Mouse (Mus musculus): ENCODE results near the gene Gpr179.
"Not testable (repeated sequence)": the region's sequence is repeated elsewhere in the genome, so short reads cannot be mapped to it uniquely, and the experiment has no call there.

Gpr179 gene

DNA sequence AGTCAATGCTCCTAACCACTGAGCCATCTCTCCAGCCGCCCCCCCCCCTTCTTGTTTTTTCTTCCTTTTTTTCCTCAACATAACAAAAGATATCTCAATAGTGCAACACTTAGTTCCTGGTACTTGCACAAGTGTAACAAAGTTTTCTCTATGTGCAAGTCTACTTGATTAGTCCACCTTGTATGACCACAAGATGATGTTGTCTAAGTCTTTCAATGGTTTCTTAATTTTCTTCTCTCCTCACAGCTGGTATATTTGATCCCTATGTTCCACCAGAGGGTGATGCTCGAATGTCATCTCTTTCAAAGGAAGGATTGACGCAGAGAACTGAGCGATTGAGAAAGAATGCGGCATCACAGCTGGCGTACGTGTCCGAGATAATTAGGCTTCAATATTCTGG is 30.7 kb downstream of the Gpr179 start:
- DNase-seq (ENCODE audit: low spot score), result no peak

DNA sequence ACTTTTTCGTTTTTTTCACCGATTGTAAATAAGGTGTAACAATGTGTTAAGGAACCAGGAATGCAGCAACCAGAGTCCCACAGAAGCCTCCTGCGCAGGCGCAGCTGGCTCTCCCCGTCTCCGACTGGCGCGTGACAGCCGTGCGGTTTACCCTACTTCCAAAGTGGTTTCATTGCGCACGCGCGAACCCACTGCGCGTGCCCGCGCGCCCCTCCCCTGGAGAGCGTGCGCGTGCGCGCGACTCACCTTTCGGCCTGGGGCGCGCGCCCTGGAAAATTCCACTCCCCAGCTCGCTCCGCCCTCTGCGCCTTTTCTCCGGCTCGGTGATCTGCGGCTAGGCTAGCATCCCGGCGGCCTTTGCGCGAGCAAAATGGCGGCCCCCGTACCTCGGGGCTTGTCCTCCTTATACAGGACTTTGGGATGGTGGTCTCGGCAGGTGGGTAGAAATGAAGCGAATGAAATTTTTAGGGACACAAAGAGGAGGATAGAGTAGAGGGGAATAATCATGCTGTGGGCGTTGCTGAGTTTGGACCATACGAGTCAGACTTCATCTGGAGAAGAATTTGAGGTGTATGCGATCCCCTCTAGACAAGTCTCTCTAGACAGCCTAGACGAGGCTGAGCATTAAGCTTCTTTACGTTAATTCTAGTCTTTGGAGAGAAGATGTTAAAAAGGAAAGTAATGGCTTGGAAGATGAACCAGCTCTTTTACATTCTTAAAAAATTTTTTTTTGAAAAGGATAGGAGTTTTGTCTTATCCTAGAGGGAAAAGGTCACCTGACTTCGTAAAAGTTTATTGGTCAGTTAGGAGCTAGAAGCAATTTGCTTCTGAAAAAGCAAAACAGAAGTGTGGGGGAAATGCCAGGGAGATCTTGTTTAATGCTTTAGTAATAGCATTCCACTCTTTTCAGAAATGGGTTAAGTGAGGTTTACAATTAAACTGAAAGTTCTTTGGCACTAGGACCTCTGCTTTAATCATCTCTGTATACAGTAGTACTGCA is 36.1 kb downstream of the Gpr179 start, which contains the start of gene Mrpl45:
Mrpl45 (plus strand) TSS at position 213 of the 1,000 bp plus-strand sequence.
- DNase-seq (ENCODE audit: low spot score), result peak; percentile 96

DNA sequence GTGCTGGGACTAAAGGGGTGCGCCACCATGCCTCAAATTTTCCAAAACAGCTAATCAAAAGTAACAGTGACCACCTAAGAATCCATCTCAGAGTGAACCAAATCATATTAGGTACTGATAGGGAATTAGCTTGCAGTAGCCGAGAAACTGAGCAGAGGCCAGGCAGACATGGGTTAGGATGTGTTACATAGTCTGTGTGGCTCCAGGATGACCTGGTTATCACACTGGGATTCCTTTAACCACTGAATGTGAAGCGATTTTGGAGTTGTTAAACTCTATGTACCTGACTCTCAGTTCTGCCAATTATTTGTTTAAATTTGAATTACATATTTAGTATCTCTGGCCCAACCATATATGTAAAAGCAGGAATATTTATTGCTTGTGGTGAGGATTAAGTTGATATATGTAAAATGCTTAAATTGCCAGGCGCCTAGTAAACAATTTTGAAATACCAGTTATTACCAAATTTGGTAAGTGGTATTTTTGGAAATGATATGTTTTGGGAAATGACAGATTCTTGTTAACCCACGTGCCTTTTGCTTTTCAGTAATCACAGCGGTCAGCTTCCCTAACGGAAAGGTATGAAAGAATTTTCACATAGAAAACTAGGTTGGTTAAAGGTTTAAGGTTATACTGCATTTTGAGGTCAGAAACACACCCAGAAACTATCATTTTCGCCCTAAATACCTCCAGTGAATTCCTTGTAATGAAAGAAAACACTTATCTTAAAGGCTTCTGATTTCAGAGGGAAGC is 37.0 kb downstream of the Gpr179 start:
- DNase-seq (ENCODE audit: low spot score), result no peak

DNA sequence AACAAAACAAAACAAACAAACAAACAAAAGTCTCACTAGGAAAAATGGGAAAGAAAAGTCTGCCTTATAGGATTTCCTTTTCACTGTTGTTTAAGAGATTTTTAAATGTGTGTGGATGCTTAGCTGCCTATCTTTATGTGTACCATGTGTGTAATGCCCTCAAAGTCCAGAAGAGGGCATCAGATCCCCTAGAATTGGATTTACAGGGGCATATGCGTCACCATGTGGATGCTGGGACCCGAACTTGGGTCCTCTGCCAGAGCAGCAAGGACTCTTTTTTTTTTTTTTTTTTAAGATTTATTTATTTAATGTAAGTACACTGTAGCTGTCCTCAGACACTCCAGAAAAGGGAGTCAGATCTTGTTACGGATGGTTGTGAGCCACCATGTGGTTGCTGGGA is 37.8 kb downstream of the Gpr179 start:
- no peak for DNase-seq (ENCODE audit: low spot score)

DNA sequence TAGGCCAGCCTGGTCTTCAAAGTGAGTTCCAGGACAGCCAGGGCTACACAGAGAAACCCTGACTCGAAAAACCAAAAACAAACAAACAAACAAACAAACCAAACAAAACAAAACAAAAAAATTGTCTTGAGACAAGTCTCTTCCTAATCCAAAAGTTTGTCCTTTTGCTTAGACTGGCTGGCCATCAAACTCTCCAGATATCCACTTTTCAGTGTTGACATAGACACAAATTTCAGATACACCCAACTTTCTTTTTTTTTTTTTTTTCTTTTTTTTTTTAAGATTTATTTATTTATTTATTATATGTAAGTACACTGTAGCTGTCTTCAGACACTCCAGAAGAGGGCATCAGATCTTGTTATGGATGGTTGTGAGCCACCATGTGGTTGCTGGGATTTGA is 39.0 kb downstream of the Gpr179 start:
- not testable (repeated sequence) for DNase-seq (ENCODE audit: low spot score)

DNA sequence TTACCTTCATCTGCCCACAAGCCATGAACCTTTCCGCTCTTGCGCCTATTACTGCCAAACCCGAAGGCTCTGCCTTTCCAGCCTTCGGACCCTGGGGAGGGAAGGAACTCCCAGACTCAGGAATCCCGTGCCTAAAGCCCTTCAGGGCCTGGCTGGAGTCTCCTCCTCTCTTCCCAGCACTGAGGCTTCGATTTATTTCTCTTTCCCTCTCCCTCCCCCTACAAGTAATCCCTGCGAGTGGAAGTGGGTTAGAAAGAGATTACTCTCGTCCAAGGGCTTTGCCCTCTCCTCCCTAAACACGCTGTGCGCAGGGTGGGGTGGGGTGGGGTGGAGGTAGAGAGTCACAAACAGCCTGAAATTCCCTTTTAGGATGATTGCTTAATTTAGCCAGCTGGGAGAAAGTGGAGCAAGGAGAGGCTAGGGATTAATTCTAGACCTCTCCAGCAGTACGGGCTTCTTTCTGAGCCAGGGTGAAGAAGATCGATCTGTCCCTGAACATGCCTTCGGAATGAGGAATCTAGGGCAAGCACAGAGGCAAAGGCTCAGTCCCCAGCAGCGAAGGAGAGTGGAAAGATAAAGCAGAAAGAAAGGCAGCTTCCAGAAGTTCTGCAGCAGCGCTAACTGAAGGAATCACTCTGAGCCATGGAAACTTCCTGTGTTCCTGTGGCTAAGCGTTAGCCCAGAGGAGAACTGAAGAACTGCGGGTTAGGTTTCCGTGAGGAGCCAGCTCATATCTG is 40.8 kb downstream of the Gpr179 start:
- DNase-seq (ENCODE audit: low spot score), result no peak

DNA sequence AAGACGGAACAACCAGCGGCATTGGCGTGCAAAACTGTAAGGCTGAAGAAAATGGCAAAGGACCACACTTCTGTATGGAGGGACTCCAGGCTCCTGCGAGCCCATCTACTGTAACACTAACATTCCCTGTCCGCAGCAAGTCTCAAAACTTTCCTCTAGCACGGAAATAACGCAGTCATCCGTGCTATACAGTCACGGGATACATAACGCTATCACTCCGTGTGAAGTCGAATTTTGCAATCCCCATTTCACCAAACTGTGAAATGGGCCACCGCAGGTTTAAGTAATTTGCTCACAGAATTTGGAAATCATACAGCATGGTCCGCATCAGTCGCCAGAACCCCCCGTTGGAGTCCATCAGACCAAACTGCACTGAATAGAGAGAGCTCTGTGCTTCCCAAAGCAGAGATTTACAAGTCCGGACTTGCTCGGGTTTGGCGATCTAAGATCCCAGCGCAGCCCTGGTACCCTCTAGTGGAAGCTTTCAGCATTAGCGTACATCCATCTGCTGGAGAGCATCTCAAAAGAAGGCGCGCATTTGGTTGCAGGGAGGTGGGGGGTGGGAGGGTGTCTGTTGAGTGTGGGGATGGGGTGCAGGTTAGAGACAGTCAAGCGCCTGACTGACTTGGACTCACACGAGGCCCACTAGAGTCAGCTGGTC is 41.8 kb downstream of the Gpr179 start:
- peak; percentile 63 for DNase-seq (ENCODE audit: low spot score)

DNA sequence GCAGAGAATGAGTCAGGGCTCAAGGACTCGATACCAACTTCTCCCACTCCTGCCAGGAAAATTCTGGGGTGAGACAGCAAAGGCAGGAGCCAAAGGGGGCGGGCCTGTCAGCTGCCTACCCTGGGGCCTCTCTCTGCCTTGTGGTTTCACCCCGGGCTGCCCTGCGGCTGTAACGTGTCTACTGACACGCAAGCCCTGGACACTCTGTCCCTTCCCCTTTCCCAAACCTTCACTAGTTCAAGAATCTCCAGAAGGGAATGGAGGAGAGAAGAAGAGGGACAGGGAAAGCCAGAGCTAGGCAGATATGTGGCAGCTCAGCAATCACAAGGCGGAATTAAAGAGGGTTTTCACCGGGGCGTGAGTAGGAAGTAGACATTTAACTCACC is 42.4 kb downstream of the Gpr179 start:
- DNase-seq (ENCODE audit: low spot score), result peak; percentile 90

DNA sequence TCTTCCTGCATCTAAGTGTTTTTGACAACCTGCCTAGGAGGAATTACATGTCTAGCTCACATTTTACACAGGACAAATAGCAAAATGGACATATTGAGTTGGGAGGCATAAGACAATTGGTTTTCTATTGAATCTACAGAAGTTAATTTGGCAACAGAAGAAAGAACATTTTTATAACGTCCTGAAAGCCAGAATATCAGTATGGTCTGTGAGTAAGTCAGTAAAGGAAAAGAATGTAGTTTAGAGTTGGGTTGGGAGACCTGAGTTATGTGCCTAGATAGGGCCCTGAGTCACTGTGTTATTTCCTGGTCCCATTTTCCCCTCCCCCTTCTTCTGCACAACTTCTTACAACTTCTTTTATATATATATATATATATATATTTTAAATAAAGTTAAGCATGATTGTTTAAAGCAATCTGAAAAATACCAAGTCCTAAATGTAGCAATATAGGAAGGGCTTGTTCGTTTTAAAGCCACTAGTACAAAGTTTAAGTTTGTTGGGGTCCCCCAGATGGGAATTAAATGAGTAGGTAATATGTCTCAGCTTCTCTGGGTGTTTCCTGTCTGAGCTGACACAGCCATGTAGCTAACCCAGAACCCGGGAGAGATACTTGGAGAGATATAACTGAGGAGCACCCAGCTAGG is 42.9 kb downstream of the Gpr179 start:
- DNase-seq (ENCODE audit: low spot score), result no peak

DNA sequence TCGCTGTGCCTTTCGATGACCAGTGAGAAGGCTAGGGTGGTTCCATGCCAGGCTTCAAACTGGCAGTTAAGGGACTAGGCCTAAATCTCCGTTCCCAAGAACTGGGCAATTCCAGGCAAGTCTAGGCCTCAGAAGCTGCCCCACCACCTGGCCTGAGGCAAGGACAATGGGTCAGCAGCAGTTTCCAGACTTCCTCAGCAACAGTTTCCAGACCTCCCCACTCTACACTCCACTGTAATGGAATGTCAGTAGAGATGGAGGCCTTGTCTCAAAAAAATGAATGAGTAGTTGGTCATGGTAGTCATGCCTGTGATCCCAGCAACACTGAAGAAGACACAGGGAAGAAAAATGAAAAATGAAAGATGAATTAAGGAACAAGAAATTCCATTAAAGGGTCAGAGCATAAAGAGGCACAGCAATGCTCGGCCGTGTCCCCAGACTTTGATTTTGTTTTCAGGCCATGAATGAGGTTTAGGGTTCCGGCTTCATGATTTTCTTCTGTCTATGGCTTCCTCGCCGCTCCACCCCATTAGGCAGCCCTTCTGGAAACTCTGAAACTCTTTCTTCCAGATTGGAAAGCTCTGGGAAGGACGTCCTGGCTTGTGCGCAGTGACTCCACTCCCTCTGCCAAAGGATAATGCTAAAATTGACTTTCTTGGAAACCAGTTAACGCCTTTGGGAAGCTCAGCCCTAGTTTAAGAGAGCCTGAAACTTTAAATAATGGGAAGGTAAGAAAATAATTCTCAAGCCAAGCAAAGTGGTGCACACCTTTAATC is 44.4 kb downstream of the Gpr179 start:
- no peak for DNase-seq (ENCODE audit: low spot score)

DNA sequence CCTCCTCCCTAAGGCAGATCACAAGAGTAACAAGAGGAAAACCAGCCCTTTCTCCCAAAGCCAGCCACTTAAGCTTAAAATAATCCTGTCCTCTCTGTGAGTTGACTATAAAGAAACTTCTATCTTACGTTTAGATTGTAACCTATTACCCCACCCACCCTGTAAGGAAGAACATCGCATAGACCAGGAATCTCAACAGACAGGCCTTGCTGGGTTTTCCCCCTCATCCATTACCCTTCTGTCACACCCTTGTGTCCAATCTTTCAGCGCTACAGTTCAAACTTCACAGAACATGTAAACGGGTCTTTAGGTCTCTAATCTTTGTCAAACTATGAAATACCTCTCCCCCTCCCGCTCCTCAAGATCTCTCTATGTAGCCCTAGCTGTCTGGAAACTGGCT is 47.2 kb downstream of the Gpr179 start:
- DNase-seq (ENCODE audit: low spot score), result no peak

DNA sequence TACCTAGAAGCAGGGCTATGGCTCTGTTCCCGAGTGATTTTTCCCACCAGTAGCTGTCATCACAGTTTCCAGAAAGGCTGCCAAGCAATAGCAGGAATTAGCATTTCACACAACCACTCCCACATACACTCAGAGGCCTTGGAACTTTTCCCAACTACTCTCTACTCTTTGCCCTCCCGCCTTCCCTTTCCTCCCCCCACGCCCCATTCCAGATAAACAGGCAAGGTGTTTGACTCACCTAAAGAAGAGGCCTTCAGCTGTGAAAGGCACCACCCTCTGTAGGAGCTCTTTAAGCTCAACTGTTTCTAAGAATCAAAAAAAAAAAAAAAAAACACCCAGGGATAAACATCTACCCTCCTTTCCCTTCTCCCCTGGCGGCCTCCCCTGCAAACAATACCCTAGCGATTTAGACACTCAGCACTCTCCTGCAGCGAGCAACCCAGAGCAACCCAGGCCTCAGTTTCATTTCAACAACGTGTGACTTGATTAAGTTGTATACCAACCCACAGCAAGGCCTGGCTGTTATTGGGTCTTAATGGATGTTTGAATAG is 49.6 kb downstream of the Gpr179 start:
- DNase-seq (ENCODE audit: low spot score), result peak; percentile 52

DNA sequence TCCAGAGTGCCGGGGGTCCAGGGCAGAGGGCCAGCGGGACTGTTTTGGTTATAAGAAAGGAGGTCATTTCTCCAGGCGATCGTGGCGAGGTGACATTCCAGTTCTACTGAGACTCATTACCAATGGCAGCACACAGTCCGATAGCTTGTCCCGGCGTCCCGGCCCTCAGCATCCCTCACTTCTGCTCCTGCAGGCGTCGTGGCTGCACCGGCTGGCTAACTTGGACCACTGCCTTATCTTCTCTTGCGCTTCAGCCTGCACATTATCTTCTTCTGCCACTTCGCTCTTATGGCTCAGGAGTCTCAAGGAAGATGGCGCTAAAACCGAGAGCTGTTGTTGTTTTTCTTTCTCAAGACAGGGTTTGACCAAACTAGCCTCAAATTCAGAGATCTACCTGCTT is 50.5 kb downstream of the Gpr179 start:
- DNase-seq (ENCODE audit: low spot score), result no peak

DNA sequence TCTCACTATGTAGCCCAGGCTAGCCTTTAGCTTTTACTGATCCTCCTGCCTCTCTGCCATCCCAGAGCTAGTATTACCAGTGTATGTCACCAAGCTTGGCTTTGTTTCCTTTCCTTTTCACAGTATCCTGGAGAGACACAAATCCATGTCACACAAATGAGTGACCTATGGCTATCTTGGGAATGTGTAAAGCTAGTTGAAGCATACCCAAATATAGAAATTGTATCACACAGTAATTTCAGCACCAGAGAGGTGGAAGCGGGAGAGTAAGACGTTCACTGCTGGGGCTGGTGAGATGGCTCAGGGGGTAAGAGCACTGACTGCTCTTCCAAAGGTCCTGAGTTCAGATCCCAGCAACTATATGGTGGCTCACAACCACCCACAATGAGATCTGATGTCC is 51.9 kb downstream of the Gpr179 start:
- no peak for DNase-seq (ENCODE audit: low spot score)

DNA sequence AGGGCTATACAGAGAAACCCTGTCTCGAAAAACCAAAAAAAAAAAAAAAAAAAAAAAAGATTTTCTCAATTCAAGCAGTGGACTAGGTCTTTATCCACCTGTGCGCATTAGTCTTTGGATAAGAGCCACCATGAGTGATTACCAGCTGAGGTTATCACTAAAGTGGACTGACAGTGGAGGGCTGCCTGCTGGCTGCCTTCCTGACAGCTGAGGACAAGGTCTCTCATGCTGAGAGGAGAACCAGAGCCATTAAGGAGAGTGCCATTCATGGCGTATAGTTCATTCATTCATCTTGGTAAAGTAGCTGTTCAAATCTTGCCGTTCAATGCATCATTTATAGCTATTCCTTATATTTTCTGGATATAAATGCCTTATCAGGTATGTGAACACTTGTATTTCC is 55.3 kb downstream of the Gpr179 start:
- DNase-seq (ENCODE audit: low spot score), result no peak

DNA sequence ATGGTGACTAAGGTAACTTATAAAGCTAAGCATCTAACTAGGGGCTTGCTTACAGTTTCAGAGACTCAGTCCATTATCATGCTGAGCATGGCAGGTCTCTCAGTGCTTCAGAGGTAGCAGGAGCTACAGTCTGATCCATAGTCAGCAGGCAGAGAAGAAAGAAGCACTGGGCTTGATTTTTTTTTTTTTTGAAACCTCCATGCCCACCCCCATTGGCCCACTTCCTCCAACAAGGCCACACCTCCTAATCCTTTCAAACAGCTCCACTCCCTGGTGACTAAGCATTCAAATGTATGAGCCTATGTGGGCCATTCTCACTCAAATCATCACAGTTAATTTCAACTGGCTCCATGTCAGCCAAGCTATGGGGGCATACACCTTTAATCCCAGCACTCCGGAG is 59.1 kb downstream of the Gpr179 start:
- DNase-seq (ENCODE audit: low spot score), result no peak

DNA sequence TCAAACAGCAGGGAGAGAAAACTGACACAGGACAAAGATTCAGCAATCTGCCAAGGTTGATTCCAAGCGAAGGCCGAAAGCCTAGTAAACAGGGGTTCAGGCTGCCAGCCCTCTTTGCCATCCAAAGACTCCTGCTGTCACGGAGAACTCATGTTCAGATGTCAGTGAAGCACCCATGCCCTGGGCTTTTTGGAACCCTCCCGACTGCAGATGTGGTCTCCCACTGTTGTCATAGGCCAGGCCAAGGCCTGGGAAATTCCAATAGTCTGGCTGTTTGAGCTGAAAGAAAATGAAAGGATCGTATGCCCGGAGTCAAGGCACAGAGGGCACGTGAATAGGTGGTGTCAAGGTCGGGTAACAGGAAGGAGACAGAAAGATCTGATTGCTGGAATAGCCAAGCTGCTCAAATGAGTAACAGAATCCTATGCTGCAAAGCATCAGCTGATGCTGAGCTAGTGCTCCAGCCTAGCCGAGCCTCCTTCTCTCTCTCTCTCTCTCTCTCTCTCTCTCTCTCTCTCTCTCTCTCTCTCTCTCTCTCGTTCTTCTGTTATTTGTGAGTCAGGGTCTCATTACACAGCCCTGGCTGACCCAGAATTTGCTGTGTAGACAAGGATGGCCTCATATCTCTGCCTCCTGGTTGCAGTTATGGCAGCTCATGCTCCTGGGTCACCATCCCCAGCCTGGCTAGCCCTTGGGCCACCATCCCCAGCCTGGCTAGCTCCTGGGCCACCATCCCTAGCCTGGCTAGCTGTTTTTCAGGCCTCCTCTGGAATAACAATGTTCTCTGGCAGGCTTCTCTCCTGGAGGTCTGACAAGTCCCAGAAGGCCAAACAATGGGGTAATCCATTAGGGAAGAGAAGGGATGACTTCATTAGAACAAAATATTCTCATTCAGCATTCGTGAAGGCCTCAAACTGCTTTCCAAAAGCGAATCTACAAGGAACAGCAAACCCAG is 62.3 kb downstream of the Gpr179 start:
- DNase-seq (ENCODE audit: low spot score), result no peak

DNA sequence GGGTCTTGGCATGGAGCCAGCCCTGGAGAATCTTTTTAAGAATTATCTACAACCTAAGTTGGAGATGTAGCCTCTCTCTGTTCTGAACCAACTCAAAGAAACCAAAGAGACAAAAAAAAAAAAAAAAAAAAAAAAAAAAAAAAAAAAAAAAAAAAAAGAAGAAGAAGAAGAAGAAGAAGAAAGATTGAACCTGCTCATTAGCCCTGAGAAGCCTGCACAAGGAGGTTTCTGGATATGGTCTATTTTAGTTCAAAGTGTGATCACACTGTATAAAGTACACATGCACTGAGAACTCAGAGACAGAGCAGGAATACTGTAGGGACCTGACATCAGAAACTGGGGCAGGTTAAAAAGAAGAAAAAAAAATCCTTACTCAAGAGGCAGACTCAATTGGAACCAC is 64.2 kb downstream of the Gpr179 start:
- no peak for DNase-seq (ENCODE audit: low spot score)

DNA sequence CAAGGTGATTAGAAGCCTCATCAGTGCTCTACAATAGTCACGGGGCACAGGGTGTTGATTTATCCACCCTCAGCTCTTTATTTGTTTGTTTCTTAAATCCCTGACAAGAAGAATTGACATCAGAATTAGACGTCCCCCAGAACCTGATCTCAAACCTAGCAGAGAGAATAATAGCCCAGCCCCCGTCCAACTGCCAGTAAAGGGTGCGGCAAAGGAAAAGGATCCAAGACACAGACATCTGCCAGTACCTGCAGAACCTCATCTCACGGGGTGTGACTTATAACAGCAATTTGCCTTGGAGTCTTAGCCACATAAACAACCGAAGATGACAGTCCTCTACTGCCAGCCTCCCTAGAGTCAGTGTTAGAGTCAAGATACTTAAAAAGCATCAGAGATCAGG is 64.9 kb downstream of the Gpr179 start:
- DNase-seq (ENCODE audit: low spot score), result no peak

Data from ovary, adult 18-20 months (tissue).